Mouse (Mus musculus) c-Kit-negative CD71-positive TER-119-positive erythroid progenitor cells, embryonic 14.5 days (primary cell): ENCODE measurements around the gene Pola2.
A peak's percentile ranks its signal among the peaks of the same experiment; 100 is the strongest.

Experiments used
- DNase-seq: peaks from one replicate; pipeline ENCODE4 v3.0.0-alpha.2; 2013; ENCODE audit warnings: low read depth, low spot score

Gene Pola2

DNA sequence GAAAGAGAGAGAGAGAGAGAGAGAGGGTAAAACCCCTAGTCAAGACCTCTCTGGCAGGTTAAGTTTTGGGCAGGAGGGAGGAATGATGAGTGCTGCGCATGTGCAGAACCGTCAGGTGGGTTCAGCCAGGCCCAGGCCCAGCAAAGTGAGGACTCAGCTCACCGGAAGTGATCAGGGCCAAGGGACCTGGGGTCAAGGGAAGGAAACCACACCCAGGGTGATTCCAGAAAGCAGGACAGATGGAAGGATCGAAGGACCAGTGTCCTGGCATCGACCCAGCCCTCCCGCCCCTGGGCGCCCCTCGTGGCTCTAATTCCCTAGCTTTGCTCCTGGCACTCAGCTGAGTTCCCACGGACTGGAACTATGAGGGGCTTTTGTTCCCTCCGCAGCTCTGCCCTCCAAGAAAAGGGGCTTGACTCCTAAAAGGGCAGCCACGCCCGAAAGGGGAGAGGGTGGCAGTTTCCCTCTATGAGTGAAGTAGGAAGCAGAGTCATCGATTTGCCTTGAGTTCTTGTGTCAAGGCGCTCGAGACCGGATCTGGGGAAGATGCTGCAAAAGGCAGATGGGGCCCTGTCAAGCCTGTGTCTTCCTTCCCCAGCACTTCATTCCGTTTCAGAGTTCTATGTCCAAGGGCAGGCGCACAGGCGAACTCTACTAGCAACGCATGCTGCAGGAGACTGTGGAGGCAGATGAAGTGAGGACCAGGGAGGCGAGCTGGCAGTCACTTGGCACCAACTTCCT lies 26.7 kb downstream of the Pola2 start:
- DNase-seq = no peak

DNA sequence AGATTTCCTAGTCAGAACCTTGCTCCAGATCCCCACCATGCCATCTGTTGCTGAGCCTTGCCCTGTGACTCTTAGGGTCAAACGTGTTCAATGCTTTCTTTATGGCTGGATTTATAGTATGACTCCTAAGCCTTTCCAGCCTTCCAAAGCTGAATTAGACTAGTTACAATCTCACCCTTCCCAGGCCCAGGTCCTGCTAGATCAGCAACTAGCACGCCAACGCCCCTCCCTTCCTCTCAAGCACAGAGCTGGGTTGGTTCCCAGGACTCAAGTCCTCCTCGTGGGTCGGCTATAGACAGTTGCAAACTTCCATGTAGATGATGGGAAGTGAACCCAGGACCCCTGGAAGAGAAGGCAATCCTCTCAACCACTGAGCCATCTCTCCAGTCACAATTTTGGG lies 28.3 kb downstream of the Pola2 start:
- no peak for DNase-seq

DNA sequence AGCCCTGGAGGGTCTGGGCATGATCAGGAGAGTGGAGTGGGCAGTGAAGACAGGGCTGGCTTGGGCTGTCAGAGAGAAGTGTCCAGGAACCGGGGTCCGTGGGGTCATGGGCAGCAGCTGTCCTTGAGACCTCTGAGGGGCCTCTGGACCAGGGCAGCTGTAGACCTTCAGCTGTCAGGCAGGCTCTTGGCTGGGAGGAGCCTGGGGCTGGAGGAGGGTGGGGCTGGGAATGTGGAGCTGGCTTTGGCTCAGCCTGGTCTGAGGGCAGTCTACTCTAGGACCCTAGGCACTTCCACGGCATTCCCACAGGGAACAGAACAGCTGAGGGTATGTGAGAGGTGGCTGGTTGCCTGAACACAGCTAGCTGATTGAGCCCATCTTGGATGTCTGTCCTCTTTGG lies 28.7 kb downstream of the Pola2 start:
- no peak for DNase-seq

GRCm38 (mm10) chr19:5929634-5930596 lies 34.1 kb downstream of the Pola2 start:
- DNase-seq = no peak

GRCm38 (mm10) chr19:5928546-5928945 lies 35.5 kb downstream of the Pola2 start:
- no peak for DNase-seq

DNA sequence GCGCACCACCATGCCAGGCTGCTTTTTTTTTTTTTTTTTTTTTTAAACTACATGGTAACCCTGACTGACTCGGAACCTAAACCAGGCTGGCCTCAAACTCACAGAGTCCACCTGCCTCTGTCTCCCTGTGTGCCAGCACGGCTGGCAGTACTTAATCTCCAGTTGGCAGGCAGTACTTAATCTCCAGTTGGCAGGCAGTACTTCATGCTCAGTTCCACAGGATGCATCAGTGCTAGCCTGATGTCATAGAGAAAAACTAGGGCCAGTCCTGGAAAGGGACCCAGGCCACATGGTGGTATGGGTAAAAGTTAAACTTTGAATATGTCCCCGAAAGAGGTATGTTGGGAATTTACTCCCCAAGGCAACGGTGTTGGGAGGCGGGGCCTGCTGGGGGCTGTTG lies 35.9 kb downstream of the Pola2 start:
- no peak for DNase-seq

GRCm38 (mm10) chr19:5927532-5927931 lies 36.5 kb downstream of the Pola2 start:
- DNase-seq = no peak

DNA sequence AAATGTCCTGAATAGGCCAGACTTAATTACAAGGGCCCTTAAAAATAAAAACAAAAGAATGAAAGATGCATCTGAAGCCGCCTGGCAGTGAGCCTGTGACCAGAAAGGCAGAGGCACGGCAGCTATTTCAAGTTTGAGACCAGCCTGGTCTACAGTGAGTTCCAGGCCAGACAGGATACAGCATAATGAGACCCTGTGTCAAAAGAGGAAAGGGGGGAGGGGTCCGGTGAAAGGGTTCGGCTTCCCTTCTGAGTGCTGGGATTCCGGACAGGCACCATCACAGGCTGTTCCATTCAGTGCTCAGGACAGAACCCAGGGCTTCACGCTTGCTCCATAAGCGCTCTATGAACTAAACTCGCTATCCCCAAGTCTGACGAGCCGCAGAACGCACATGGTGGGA lies 37.0 kb downstream of the Pola2 start:
- DNase-seq = no peak

- DNase-seq = no peak
Measured at GRCm38 (mm10) chr19:5925311-5925855, 38.6 kb downstream of the Pola2 start.

DNA sequence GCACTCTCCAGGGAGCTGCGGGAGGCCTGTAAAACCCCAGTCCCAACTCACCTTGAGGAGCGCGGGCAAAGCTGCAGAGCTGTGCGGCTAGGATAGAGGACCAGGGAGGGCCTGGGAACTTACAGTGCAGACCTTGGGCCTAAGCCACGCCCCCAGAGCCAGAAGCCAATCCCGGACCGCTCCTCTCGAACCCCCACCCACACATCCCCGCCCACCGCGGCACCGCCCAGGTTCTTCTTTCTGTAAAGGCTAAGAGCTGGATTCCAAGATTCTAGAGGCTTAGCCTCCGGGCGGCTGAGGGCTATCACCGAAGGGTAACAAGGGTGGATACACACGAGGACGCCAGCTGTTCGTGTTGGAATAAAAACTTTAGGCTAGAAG lies 39.3 kb downstream of the Pola2 start, which contains the start of gene Cdc42ep2:
Cdc42ep2 (minus strand) TSS at position 104 of the 381 bp plus-strand sequence.
- peak; percentile 94 for DNase-seq

DNA sequence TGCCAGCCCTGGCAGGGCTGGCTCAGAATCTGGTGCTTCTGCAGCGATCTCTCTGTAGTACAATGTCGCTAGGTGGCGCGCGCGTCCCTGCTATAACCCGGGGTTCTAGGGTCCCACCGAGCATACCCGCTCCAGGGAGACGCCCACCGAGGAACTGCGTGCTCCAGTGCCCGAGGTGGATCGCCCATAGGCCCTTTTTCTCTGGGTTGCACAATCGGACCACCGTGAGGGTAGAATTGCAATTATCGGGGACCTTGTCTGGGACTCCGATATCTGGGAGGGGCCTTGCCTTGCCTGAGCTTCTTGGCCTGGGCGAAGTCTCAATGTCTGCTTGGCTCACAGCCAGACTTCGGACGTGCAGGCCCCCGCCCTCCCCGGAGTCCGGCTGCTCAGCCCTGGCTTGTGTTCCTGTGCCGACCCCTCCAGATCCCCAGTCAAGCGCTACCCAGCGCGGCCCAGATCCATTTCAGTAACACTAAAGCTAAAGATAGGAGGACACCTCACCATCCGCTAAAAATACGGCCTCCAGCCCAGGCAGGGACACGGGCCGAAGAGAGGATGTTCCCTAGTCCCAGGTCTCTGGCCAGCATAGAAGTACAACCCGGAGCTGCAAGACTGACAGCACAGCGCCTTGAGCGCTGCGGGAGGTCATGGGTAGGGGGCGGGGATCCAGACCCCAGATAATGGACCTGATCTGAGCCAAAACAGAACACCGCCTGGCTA lies 39.9 kb downstream of the Pola2 start:
- DNase-seq = peak; percentile 75

- no peak for DNase-seq
Measured at GRCm38 (mm10) chr19:5922963-5923362, 41.0 kb downstream of the Pola2 start.

GRCm38 (mm10) chr19:5922119-5922942 lies 41.7 kb downstream of the Pola2 start:
- DNase-seq = peak; percentile 67

DNA sequence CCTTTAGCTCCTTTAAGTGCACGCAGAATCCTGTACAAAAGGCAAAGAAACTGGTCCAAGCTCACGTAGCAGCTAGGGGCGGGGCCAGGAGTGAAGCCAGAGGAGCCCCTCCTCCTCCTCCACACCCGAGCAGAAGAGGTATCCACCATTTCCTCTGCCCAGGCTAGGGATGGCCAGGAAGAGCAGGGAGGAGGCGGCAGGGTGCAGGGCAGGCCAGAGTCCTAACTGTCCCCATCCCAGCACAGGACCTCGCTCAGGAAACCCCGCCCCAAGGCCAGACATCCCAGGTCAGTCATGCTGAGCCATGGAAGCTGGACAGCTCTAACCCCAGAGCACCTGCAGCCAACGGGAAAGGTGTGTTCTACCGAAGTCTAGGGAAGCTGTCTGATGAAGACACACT lies 42.3 kb downstream of the Pola2 start:
- DNase-seq = peak; percentile 50

GRCm38 (mm10) chr19:5913007-5913719 lies 50.8 kb downstream of the Pola2 start, which contains the start of gene Dpf2:
Gene Dpf2 (minus strand): TSS chr19:5913010.
- DNase-seq = peak; percentile 51

- DNase-seq = peak; percentile 99
Measured at GRCm38 (mm10) chr19:5912103-5913006, 51.6 kb downstream of the Pola2 start.

DNA sequence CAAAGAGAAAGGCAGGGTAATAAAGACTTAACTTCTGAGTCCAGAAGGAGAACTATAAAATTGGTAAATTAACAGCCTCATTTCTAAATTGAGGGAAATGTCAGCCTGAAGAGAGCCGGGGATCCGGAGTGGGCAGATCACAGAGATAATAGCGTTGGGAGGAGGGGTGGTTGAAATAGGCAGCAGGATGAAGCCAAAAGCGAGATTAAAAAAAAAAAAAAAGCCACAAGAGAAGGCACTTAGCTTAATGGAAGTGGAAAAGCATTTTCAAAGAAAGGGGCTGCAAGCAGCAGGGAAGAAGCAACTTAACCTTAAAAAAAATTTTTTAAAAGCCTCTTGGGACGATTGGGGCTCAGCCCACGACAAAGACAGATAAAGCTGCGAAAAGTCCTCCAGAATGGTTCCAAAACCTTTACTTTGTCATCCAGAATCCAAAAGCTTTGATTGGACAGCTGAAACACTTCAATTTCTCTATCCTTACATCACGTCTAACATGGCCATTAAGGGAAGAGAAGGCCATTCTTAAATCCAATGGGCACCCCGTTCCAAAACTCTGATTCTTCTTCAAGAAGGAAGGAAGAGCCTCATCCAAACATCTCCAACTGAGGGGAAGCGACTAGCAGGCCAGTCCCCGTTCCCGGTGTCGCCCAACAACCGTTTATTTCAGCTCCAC lies 52.4 kb downstream of the Pola2 start:
- no peak for DNase-seq

DNA sequence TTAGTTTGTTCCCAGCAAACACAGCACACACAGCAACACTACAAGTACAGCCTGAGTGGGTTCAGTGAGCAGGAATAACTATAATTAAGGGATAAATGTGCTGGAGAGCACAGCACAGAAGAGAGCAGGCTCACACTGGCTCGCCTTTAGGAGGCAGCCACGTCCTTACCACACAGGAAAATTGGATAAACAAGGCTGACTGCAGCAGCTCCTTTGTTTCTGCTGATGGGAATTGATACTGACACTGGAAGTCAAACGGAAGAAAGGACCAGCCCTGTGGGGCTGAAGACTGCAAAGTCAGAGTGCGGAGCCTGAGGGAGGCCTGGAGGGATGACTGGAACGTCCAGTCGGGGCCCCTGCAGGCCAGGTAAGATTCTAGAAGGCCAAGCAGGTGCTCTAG lies 53.8 kb downstream of the Pola2 start:
- DNase-seq = no peak
